Mouse (Mus musculus): Measurements from ENCODE around the gene Sfmbt1. TPM values are rescaled to one million over a fixed set of nuclear protein-coding genes. Genes with fewer than 3 reads are reported as not detected.

Gene Sfmbt1
- polyA plus RNA-seq, 1 experiment from 2014 or later: 14.7 TPM

GRCm38 (mm10) chr14:30843701-30844100, 129.1 kb downstream of the Sfmbt1 start:
- Histone ChIP-seq H3K27me3 (ENCODE audit: insufficient read depth, low read length) (no peaks in the 10 kb centered on the region), H3K27ac (ENCODE audit: low read depth) (no peak overlapping the region), H3K36me3 (ENCODE audit: insufficient read depth) (peaks cover 7% of the 10 kb centered on the region), H3K4me2 (no peak overlapping the region), H3K9ac (no peak overlapping the region), H3K4me1 (ENCODE audit: insufficient read depth) (no peaks in the 10 kb centered on the region), H3K9me3 (ENCODE audit: low read depth, low read length) (no peaks in the 10 kb centered on the region), H3K4me3 (ENCODE audit: low read depth, low read length) (no peak overlapping the region)
- TF ChIP-seq CTCF (IDR thresholded peaks at IDR 0.05; ENCODE audit: low read depth): no peak
- DNase-seq: no peak
- no peak for ATAC-seq (ENCODE audit: insufficient read depth)
- WGBS: 82% methylated on average over 3 of the region's 3 CpGs

GRCm38 (mm10) chr14:30850504-30850903, 135.9 kb downstream of the Sfmbt1 start:
- Histone ChIP-seq H3K27me3 (ENCODE audit: insufficient read depth, low read length) (no peaks in the 10 kb centered on the region), H3K9me3 (ENCODE audit: low read depth, low read length) (no peaks in the 10 kb centered on the region), H3K4me2 (no peak overlapping the region), H3K36me3 (ENCODE audit: insufficient read depth) (peaks cover 3% of the 10 kb centered on the region; the same call in 1 of the 2 replicates), H3K4me1 (ENCODE audit: insufficient read depth) (no peaks in the 10 kb centered on the region), H3K4me3 (ENCODE audit: low read depth, low read length) (no peak overlapping the region), H3K9ac (no peak overlapping the region), H3K27ac (ENCODE audit: low read depth) (no peak overlapping the region)
- no peak for TF ChIP-seq CTCF (IDR thresholded peaks at IDR 0.05; ENCODE audit: low read depth)
- no peak for DNase-seq
- no peak for ATAC-seq (ENCODE audit: insufficient read depth)
- 91% methylated on average over 5 of the region's 5 CpGs for WGBS

DNA sequence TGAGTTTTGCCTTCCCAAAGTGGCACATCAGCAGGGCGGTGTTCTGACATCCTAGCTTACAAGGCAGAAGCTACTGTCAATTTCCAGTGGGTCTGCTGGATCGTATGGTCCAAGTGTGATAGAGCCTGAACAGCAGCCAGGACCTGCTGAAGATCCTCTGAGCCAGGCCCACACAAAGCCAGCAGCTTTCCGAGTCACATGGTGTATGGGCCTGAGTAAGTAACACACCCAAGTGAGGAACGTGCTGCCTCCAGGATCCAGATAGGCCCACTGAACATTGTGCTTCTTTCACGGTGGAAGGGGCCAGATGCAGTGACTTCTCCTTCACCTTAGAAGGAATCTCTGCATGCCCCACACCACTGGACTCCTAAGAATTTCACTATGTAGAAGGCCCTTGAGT, 137.7 kb downstream of the Sfmbt1 start:
- ATAC-seq (ENCODE audit: insufficient read depth) (no peak), DNase-seq (no peak)
- H3K9me3 ChIP-seq (ENCODE audit: low read depth, low read length): no peaks in the 10 kb centered on the region
- H3K4me3 ChIP-seq (ENCODE audit: low read depth, low read length): no peak overlapping the region
- H3K4me1 ChIP-seq (ENCODE audit: insufficient read depth): no peaks in the 10 kb centered on the region
- H3K27ac ChIP-seq (ENCODE audit: low read depth): no peak overlapping the region
- WGBS: 91% methylated on average over 5 of the region's 5 CpGs
- TF ChIP-seq CTCF (IDR thresholded peaks at IDR 0.05; ENCODE audit: low read depth): no peak
- no peak overlapping the region for H3K4me2 ChIP-seq
- no peaks in the 10 kb centered on the region for H3K36me3 ChIP-seq (ENCODE audit: insufficient read depth)
- no peak overlapping the region for H3K9ac ChIP-seq
- H3K27me3 ChIP-seq (ENCODE audit: insufficient read depth, low read length): no peaks in the 10 kb centered on the region

DNA sequence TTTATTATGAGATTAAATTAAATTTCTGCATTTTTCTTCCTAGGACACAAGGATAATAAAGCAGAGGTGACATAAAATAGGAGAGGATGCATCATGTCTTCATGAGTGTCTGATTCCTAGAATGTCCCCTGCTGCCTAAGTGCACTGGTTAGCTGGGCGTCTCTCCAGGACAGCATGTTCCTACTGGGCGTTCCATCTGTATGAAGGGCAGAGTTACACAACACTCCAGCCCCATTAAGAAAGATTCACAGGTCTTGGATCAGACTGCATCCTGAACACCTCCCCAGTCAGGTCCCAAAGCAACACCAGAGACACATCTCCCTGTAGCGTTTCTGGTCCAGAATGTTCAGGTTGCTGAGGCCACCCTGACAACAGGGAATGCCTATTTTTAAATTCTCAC, 140.7 kb downstream of the Sfmbt1 start:
- no peak overlapping the region for H3K27ac ChIP-seq (ENCODE audit: low read depth)
- H3K4me3 ChIP-seq (ENCODE audit: low read depth, low read length): no peak overlapping the region
- no peak overlapping the region for H3K9ac ChIP-seq
- no peak overlapping the region for H3K4me2 ChIP-seq
- TF ChIP-seq CTCF (IDR thresholded peaks at IDR 0.05; ENCODE audit: low read depth): no peak
- H3K4me1 ChIP-seq (ENCODE audit: insufficient read depth): no peaks in the 10 kb centered on the region
- H3K9me3 ChIP-seq (ENCODE audit: low read depth, low read length): no peaks in the 10 kb centered on the region
- WGBS: 83% methylated on average over 3 of the region's 3 CpGs
- H3K36me3 ChIP-seq (ENCODE audit: insufficient read depth): no peaks in the 10 kb centered on the region
- no peaks in the 10 kb centered on the region for H3K27me3 ChIP-seq (ENCODE audit: insufficient read depth, low read length)
- ATAC-seq (ENCODE audit: insufficient read depth) (no peak), DNase-seq (no peak)

DNA sequence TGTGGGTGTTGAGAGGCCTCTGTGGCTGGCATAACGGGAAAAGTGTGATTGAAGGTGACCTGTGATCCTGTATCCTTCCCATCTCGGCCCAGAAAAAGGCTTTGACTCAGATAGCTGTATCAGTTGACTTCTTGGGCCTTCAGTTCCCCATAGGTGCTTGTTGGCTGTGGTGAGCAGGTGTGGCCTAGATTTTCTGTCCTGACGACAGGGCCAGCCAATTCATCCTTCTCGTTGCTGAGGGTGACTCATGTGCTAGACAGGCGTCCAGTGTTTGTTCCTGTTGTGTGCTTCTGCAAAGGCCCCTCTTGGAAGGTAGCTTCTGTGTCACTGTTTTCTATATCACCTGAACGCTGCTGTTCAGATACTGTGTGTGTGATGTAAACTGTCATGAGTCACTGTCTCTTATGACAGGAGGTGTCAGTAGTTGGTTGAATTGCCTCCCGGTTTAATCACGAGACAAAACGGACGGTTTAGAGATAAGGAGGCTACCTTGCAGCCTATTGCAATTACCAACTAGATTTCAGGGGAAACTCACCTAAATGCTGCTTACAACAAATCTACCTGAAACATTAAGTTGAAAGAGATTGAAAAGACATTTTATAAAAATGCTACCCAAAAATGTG, 142.3 kb downstream of the Sfmbt1 start:
- H3K4me1 ChIP-seq (ENCODE audit: insufficient read depth): no peaks in the 10 kb centered on the region
- no peak overlapping the region for H3K4me2 ChIP-seq
- no peak for DNase-seq
- no peaks in the 10 kb centered on the region for H3K27me3 ChIP-seq (ENCODE audit: insufficient read depth, low read length)
- WGBS: 56% methylated on average over 10 of the region's 10 CpGs
- H3K27ac ChIP-seq (ENCODE audit: low read depth): no peak overlapping the region
- ATAC-seq (ENCODE audit: insufficient read depth): no peak
- no peak for TF ChIP-seq CTCF (IDR thresholded peaks at IDR 0.05; ENCODE audit: low read depth)
- no peaks in the 10 kb centered on the region for H3K9me3 ChIP-seq (ENCODE audit: low read depth, low read length)
- H3K9ac ChIP-seq: no peak overlapping the region
- H3K36me3 ChIP-seq (ENCODE audit: insufficient read depth): no peaks in the 10 kb centered on the region
- no peak overlapping the region for H3K4me3 ChIP-seq (ENCODE audit: low read depth, low read length)

DNA sequence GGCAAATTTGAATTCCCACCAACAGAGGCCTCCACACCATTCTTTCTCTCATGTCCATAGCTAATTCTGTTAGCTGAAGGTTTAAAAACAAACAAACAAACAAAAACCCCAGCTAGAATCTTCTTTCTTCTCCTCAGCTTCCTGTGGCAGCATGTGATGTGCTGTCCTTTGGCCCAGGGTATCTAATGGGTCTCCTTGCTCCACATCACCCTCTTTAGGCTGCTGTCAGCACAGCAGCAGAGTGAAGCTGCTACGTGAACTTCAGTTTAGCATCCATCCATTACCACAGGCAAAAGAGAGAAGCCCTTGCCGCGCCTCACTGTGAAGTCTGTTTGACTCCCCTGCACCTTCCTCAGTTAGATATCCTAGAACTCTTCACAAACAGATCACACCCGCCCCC, 143.3 kb downstream of the Sfmbt1 start:
- peak; percentile 32 for DNase-seq
- TF ChIP-seq CTCF (IDR thresholded peaks at IDR 0.05; ENCODE audit: low read depth): peak; percentile 38
- no peak overlapping the region for H3K4me3 ChIP-seq (ENCODE audit: low read depth, low read length)
- ATAC-seq (ENCODE audit: insufficient read depth): no peak
- no peak overlapping the region for H3K4me2 ChIP-seq
- 67% methylated on average over 4 of the region's 4 CpGs for WGBS
- no peak overlapping the region for H3K27ac ChIP-seq (ENCODE audit: low read depth)
- H3K9ac ChIP-seq: no peak overlapping the region
- no peaks in the 10 kb centered on the region for H3K9me3 ChIP-seq (ENCODE audit: low read depth, low read length)
- H3K27me3 ChIP-seq (ENCODE audit: insufficient read depth, low read length): no peaks in the 10 kb centered on the region
- H3K36me3 ChIP-seq (ENCODE audit: insufficient read depth): no peaks in the 10 kb centered on the region
- H3K4me1 ChIP-seq (ENCODE audit: insufficient read depth): no peaks in the 10 kb centered on the region

- Histone ChIP-seq H3K4me2 (peak overlapping the region; percentile 26), H3K4me3 (ENCODE audit: low read depth, low read length) (no peak overlapping the region), H3K4me1 (ENCODE audit: insufficient read depth) (no peaks in the 10 kb centered on the region), H3K27me3 (ENCODE audit: insufficient read depth, low read length) (no peaks in the 10 kb centered on the region), H3K27ac (ENCODE audit: low read depth) (no peak overlapping the region), H3K9me3 (ENCODE audit: low read depth, low read length) (no peaks in the 10 kb centered on the region), H3K9ac (0 out of 2 replicates have a peak overlapping the region, but pooled peaks have one; percentile 14), H3K36me3 (ENCODE audit: insufficient read depth) (peaks cover 5% of the 10 kb centered on the region; the same call in 1 of the 2 replicates)
- no peak for TF ChIP-seq CTCF (IDR thresholded peaks at IDR 0.05; ENCODE audit: low read depth)
- ATAC-seq (ENCODE audit: insufficient read depth) (peak; percentile 41; the same call in 1 of the 2 replicates), DNase-seq (peak; percentile 62)
- WGBS: 23% methylated on average over 16 of the region's 16 CpGs
These were observed 146.9 kb downstream of the Sfmbt1 start for GRCm38 (mm10) chr14:30861421-30862125.

Measured in lung, embryonic 14.5 days (tissue).